Mouse (Mus musculus) megakaryocyte, embryonic 14.5 days (primary cell): ENCODE results near the gene Npepps. TPM values are rescaled to one million over a fixed set of nuclear protein-coding genes. Genes with fewer than 3 reads are reported as not detected.
A peak's percentile ranks its signal among the peaks of the same experiment; 100 is the strongest.

Experiments
- H3K27me3 ChIP-seq: replicated peaks from 2 replicates; pipeline ENCODE3; 2012; ENCODE audit warnings: inconsistent platforms
- H3K36me3 ChIP-seq: replicated peaks from 2 replicates; pipeline ENCODE3; 2012; ENCODE audit warnings: low read length, inconsistent platforms, mixed read lengths
- H3K4me1 ChIP-seq: 2 replicates; pipeline ENCODE4 v1.6.1; 2012; ENCODE audit warnings: inconsistent platforms
- H3K4me3 ChIP-seq: replicated peaks from 2 replicates; pipeline ENCODE3; 2012; ENCODE audit warnings: moderate library complexity, mild to moderate bottlenecking, inconsistent platforms
- H3K9me3 ChIP-seq: 2 replicates; pipeline ENCODE4 v1.6.1; 2012; ENCODE audit warnings: inconsistent platforms
- FLI1 ChIP-seq: IDR thresholded peaks from 2 replicates; pipeline ENCODE4 v1.6.1; 2012; ENCODE audit warnings: low read length, inconsistent platforms, mixed read lengths
- GATA1 ChIP-seq: IDR thresholded peaks from 3 replicates; pipeline ENCODE4 v1.6.1; 2012; ENCODE audit warnings: mixed read lengths, low read length, inconsistent platforms, borderline replicate concordance
- polyA plus RNA-seq: library from polyadenylated mRNA; stranded (reverse); fragments of >175 nt; gene quantifications from 2 replicates; pipeline ENCODE4 v1.2.3, GENCODE M21; 2012; ENCODE audit warnings: low replicate concordance; ENCODE audit not compliant: insufficient read depth

Npepps gene
- polyA plus RNA-seq, 1 experiment, result 50.1 TPM

GRCm38 (mm10) chr11:97189231-97189630 is 91.2 kb downstream of the Npepps start:
- Histone ChIP-seq H3K9me3 (no peaks in the 10 kb centered on the region), H3K36me3 (peaks cover 26% of the 10 kb centered on the region), H3K4me1 (peaks cover 60% of the 10 kb centered on the region), H3K27me3 (no peaks in the 10 kb centered on the region), H3K4me3 (peak overlapping the region; percentile 98)
- TF ChIP-seq GATA1, result no peak
- TF ChIP-seq FLI1, result no peak

GRCm38 (mm10) chr11:97188643-97188955 is 91.8 kb downstream of the Npepps start:
- Histone ChIP-seq H3K4me3 (peak overlapping the region; percentile 98), H3K36me3 (peaks cover 32% of the 10 kb centered on the region), H3K27me3 (no peaks in the 10 kb centered on the region), H3K4me1 (peaks cover 63% of the 10 kb centered on the region), H3K9me3 (no peaks in the 10 kb centered on the region)
- TF ChIP-seq GATA1, result no peak
- TF ChIP-seq FLI1, result no peak

GRCm38 (mm10) chr11:97187764-97188642 is 92.4 kb downstream of the Npepps start, which contains the start of gene Kpnb1:
Gene Kpnb1, minus strand, starts transcription at chr11:97187881.
- Histone ChIP-seq H3K36me3 (peaks cover 38% of the 10 kb centered on the region), H3K4me1 (peaks cover 69% of the 10 kb centered on the region), H3K4me3 (peak within 1 kb of the TSS; percentile 98), H3K9me3 (no peaks in the 10 kb centered on the region), H3K27me3 (no peaks in the 10 kb centered on the region)
- no peak for TF ChIP-seq FLI1

GRCm38 (mm10) chr11:97186947-97187763 is 93.3 kb downstream of the Npepps start:
- TF ChIP-seq FLI1 (no peak), GATA1 (no peak)
- Histone ChIP-seq H3K9me3 (no peaks in the 10 kb centered on the region), H3K36me3 (peaks cover 47% of the 10 kb centered on the region), H3K4me3 (peak overlapping the region; percentile 98), H3K27me3 (no peaks in the 10 kb centered on the region), H3K4me1 (peaks cover 72% of the 10 kb centered on the region)

DNA sequence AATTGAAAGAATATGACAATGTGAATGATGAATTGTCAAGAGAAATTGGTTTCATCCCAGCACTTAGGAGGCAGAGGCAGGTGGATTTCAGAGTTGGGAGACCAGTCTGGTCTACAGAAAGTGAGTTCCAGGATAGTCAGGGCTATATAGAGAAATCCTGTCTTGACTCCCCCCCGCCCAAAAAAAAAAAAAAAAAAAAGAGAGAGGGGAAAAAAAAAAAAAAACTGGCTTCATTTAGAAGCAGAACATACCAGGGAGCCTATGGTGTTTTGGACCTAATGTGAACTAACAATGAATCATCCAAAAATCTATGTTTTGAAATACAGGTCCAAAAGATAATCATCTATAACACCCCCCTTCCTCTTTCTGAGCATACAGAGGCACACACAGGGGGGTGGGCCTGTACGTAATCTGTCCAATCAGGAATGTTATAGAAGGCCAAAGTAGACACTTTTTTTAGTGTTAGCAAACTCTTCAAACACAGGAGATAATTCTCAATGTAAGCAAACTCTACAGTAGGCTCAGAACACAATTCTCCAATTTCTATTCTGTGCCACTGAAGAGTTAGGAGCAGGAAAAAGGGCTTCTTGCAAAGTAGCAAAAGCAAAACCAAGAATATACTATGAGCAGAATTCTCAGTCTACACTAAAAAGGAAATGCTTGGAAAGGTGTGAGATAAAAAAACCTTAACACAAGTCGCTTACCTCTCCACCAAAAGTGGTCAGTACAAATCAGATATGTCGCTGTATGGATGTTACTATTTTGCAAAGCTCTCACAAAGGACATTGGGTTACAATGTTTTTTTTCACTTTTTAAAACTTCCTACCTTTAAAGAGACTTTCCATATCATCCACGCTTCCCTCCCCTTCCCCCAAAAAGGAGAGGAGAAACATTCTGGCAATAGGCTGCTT is 94.5 kb downstream of the Npepps start:
- TF ChIP-seq FLI1 (no peak), GATA1 (no peak)
- peak overlapping the region; percentile 98 for H3K4me3 ChIP-seq
- no peaks in the 10 kb centered on the region for H3K9me3 ChIP-seq
- H3K36me3 ChIP-seq, result peaks cover 55% of the 10 kb centered on the region
- no peaks in the 10 kb centered on the region for H3K27me3 ChIP-seq
- peaks cover 72% of the 10 kb centered on the region for H3K4me1 ChIP-seq

DNA sequence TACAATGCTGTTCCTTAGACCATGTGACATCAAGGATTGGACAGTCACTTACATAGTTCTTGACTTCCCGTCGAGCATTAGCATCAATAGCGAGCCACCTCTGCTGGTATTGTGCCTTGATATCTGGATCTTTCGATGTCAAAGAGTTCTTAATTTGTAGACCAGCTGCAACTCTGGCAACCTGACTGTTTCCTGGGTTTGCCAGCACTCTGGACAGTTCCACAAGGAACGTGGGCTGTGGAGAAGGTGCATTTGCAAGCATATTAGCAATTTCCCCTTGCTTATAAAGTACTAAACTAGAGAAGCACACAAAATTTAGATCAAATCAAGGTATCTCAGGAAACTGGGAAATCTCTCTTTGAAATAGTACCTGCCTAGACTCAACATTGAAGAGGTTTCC is 95.6 kb downstream of the Npepps start:
- no peaks in the 10 kb centered on the region for H3K9me3 ChIP-seq
- H3K4me3 ChIP-seq, result no peak overlapping the region
- peaks cover 65% of the 10 kb centered on the region for H3K36me3 ChIP-seq
- no peak for TF ChIP-seq GATA1
- no peak for TF ChIP-seq FLI1
- peaks cover 75% of the 10 kb centered on the region for H3K4me1 ChIP-seq
- no peaks in the 10 kb centered on the region for H3K27me3 ChIP-seq

DNA sequence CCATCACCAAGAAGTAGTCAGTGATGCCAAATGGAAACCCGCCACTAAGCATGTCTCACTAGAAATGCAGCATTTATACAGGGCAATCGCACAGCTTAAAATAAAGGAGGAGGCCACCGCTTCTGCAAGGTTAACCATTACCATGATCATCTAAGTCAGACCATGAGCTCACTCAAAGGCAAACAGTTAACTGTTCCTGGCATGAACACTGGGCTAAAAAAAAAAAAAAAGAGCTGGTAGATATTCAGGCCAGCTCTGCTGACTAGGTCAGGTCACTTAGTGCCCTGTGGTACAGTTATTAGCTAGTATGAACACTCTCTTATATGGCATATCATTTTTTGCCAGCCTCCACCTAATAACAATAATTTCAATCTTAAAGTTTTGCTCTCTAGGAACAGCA is 98.0 kb downstream of the Npepps start:
- TF ChIP-seq GATA1 (no peak), FLI1 (no peak)

GRCm38 (mm10) chr11:97181061-97181460 is 99.4 kb downstream of the Npepps start:
- H3K4me3 ChIP-seq, result no peak overlapping the region
- no peaks in the 10 kb centered on the region for H3K9me3 ChIP-seq
- peaks cover 71% of the 10 kb centered on the region for H3K4me1 ChIP-seq
- no peaks in the 10 kb centered on the region for H3K27me3 ChIP-seq
- H3K36me3 ChIP-seq, result peaks cover 98% of the 10 kb centered on the region
- TF ChIP-seq FLI1 (no peak), GATA1 (no peak)

More for the DNA sequence above, 98.0 kb downstream of the Npepps start:
- Histone ChIP-seq H3K4me3 (no peak overlapping the region), H3K4me1 (peaks cover 80% of the 10 kb centered on the region), H3K9me3 (no peaks in the 10 kb centered on the region), H3K36me3 (peaks cover 90% of the 10 kb centered on the region), H3K27me3 (no peaks in the 10 kb centered on the region)

- H3K27me3 ChIP-seq, result no peaks in the 10 kb centered on the region
- peaks cover 52% of the 10 kb centered on the region for H3K4me1 ChIP-seq
- peaks cover 99% of the 10 kb centered on the region for H3K36me3 ChIP-seq
- H3K4me3 ChIP-seq, result no peak overlapping the region
- TF ChIP-seq FLI1, result no peak
- no peak for TF ChIP-seq GATA1
- H3K9me3 ChIP-seq, result no peaks in the 10 kb centered on the region
Observed at GRCm38 (mm10) chr11:97178198-97178597, 102.2 kb downstream of the Npepps start.

- no peak for TF ChIP-seq FLI1
- no peak for TF ChIP-seq GATA1
- H3K36me3 ChIP-seq, result peaks cover 99% of the 10 kb centered on the region
- H3K9me3 ChIP-seq, result no peaks in the 10 kb centered on the region
- peaks cover 39% of the 10 kb centered on the region for H3K4me1 ChIP-seq
- H3K27me3 ChIP-seq, result no peaks in the 10 kb centered on the region
- H3K4me3 ChIP-seq, result no peak overlapping the region
Observed at GRCm38 (mm10) chr11:97176851-97177250, 103.6 kb downstream of the Npepps start.
